In the genomic region with DNA sequence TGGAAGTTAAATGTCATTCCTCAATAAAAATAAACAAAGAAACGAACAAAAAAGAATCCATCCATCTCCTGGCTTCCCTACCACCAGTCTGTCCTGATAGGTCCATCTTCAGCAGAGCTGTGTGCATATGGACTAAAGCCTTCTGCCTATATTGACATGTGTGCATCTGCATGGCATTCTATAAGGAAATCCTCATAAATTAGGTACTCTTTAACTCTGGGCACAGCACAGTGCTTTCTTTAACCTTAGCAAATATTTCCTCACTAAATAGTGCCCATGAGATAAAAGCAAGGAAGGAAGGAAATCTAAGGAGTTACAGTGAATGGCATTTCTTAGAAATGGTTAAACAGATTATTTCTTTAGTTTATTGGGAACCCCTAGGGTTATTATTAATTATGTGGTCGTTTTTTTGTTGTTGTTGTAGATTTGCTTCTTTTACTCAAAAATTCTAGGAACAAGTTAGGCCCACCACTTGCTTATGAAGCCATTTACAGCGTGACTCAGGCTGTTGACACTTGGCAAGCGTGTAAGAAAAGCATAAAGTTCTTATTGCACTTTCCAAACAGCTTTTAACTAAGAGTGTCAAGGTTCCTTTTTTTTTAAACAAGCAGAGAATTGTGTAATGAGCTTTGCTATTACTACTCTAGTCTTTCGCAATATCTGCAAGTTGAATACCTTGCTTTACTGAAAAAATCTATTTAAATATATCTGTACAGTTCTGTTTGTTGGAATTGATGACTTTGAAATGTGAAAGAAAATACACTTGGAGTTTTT, we compare ENCODE assay signal across 13 mouse cellular contexts. TPM values are rescaled to one million over a fixed set of nuclear protein-coding genes. Genes with fewer than 3 reads are reported as not detected.
DNase-seq lines count a peak whose midpoint lies in the region; ATAC-seq and TF ChIP-seq lines count a peak whose summit lies in the region.
"Had no signal": no experiment of that assay in that cellular context is flagged by ENCODE, and none has a peak within 500 bp of the region (broad histone marks: within the 10 kb centered on the region; RNA-seq: fewer than 3 reads in every experiment).

No protein-coding gene starts in this region.

- no peak for TF ChIP-seq POLR2A in liver, adult 2 months (IDR thresholded peaks at IDR 0.05; ENCODE audit: extremely low read depth, insufficient read depth, low read length)
- TF ChIP-seq POLR2A in myocyte (IDR thresholded peaks at IDR 0.05; ENCODE audit: insufficient read length, low read depth): no peak

- DNase-seq in liver, adult 2 months (ENCODE audit: extremely low read depth, low read depth, low spot score): peak; percentile 97
- DNase-seq in liver: no peak
- no peak for DNase-seq in left cerebral cortex, postnatal 25 days (ENCODE audit: low spot score in 2 of 2)
- DNase-seq: kidney, postnatal 4 days; spleen, adult 18-20 months; thymus, adult 2 months had no signal

- 16% methylated on average over 5 of the region's 5 CpGs for WGBS in liver, adult 2 months
- 18% methylated on average over 5 of the region's 5 CpGs for WGBS in intestine, postnatal 0 days

- intact Hi-C loops in left cerebral cortex, postnatal 25 days (cut with DNase I): no loop called here

- peak overlapping the region; percentile 67 for H3K27ac ChIP-seq in liver, adult 2 months (replicated peaks; ENCODE audit: insufficient read depth, low read depth, low read length)
- 0 out of 2 replicates have a peak overlapping the region, but pooled peaks have one; percentile 51 for H3K27ac ChIP-seq in brown adipose tissue, adult 24 weeks (replicated peaks; ENCODE audit: low read depth, low read length)
- H3K27ac ChIP-seq in intestine, postnatal 0 days (ENCODE audit: low read depth, low read length): no peak overlapping the region; the same call in 1 of the 2 replicates
- H3K27ac ChIP-seq: forebrain, embryonic 10.5 days had no signal

- H3K9me3 ChIP-seq in intestine, postnatal 0 days (ENCODE audit: control insufficient read depth): no peaks in the 10 kb centered on the region
- H3K9me3 ChIP-seq: forebrain, embryonic 10.5 days; megakaryocyte, embryonic 14.5 days had no signal

- no peak for TF ChIP-seq CTCF in liver, adult 2 months (IDR thresholded peaks at IDR 0.05; ENCODE audit: low read depth, low read length)
- TF ChIP-seq CTCF in intestine, postnatal 0 days (IDR thresholded peaks at IDR 0.05; ENCODE audit: low read depth): no peak

- no peak overlapping the region for H3ac ChIP-seq in myocyte (ENCODE audit: control insufficient read depth, insufficient read length)

- H3K27me3 ChIP-seq in liver, adult 2 months (ENCODE audit: control insufficient read depth, insufficient read depth, low read length): no peaks in the 10 kb centered on the region
- H3K27me3 ChIP-seq in intestine, postnatal 0 days (replicated peaks; ENCODE audit: control insufficient read depth, insufficient read depth, low read length): no peaks in the 10 kb centered on the region
- H3K27me3 ChIP-seq in myocyte (ENCODE audit: control insufficient read depth, insufficient read depth, insufficient read length): no peaks in the 10 kb centered on the region
- H3K27me3 ChIP-seq: megakaryocyte, embryonic 14.5 days had no signal

- H3K4me2 ChIP-seq in intestine, postnatal 0 days (replicated peaks; ENCODE audit: low read depth): no peak overlapping the region
- no peak overlapping the region for H3K4me2 ChIP-seq in myocyte (ENCODE audit: low read depth)

- no peak overlapping the region for H3K9ac ChIP-seq in liver, adult 2 months (ENCODE audit: low read depth, low read length)
- no peak overlapping the region for H3K9ac ChIP-seq in intestine, postnatal 0 days (ENCODE audit: low read depth, low read length)

- ATAC-seq in intestine, postnatal 0 days: peak; percentile 86
- no peak for ATAC-seq in erythroblast, adult 5-6 weeks (replicated peaks; ENCODE audit: low FRiP score, poor library complexity, severe bottlenecking)
- ATAC-seq: hindbrain, embryonic 16.5 days had no signal

- no peaks in the 10 kb centered on the region for H3K79me2 ChIP-seq in liver, adult 2 months (ENCODE audit: control insufficient read depth, insufficient read depth, low read length)
- no peaks in the 10 kb centered on the region for H3K79me2 ChIP-seq in myocyte (ENCODE audit: control insufficient read depth, insufficient read depth)

- no peak overlapping the region for H3K4me3 ChIP-seq in liver, adult 2 months (ENCODE audit: insufficient read depth, low read depth, low read length)
- H3K4me3 ChIP-seq in brown adipose tissue, adult 24 weeks (ENCODE audit: insufficient read depth, low read depth, low read length): no peak overlapping the region
- H3K4me3 ChIP-seq in intestine, postnatal 0 days (ENCODE audit: low read depth, low read length): no peak overlapping the region
- no peak overlapping the region for H3K4me3 ChIP-seq in myocyte
- H3K4me3 ChIP-seq: forebrain, embryonic 10.5 days; megakaryocyte, embryonic 14.5 days had no signal

- no peaks in the 10 kb centered on the region for H3K36me3 ChIP-seq in liver, adult 2 months (ENCODE audit: control insufficient read depth, insufficient read depth, low read length)
- H3K36me3 ChIP-seq in intestine, postnatal 0 days (ENCODE audit: control insufficient read depth, insufficient read depth): no peaks in the 10 kb centered on the region
- no peaks in the 10 kb centered on the region for H3K36me3 ChIP-seq in myocyte (ENCODE audit: control insufficient read depth, insufficient read depth)
- H3K36me3 ChIP-seq: forebrain, embryonic 10.5 days had no signal

- H3K4me1 ChIP-seq in liver, adult 2 months (ENCODE audit: control insufficient read depth, insufficient read depth, low read length): peaks cover 21% of the 10 kb centered on the region
- no peaks in the 10 kb centered on the region for H3K4me1 ChIP-seq in brown adipose tissue, adult 24 weeks (ENCODE audit: control insufficient read depth, insufficient read depth, insufficient read length, low read length)
- H3K4me1 ChIP-seq in intestine, postnatal 0 days (replicated peaks; ENCODE audit: control insufficient read depth, insufficient read depth, low read length): 0 out of 2 replicates have a peak, but pooled peaks cover 4% of the 10 kb centered on the region
- H3K4me1 ChIP-seq: forebrain, embryonic 10.5 days had no signal

TF ChIP-seq in myocyte, 11 proteins besides CTCF, POLR2A, EP300 and RAD21:
- peak; percentile 54; the same call in 1 of the 2 replicates for TF ChIP-seq CEBPB (IDR thresholded peaks at IDR 0.05; ENCODE audit: insufficient read depth, poor library complexity, severe bottlenecking)
- no peak for TF ChIP-seq TCF12 (IDR thresholded peaks at IDR 0.05; ENCODE audit: insufficient read depth, poor library complexity, severe bottlenecking)

RNA-seq across cellular contexts. Expression of gene Ugp2, which starts 31.7 kb away (rescaled TPM):
- total RNA-seq in liver, adult 2 months (2014; rRNA removed): 275 and 425 TPM in 2 replicates
- 26.4 and 26.8 TPM in 2 replicates for polyA plus RNA-seq in liver, adult 2 months (2012; rRNA removed)
- polyA plus RNA-seq in brown adipose tissue, adult 24 weeks (2012; ENCODE audit: insufficient read depth, insufficient read length, missing spikeins): 304 and 400 TPM in 2 replicates
- 152 and 156 TPM in 2 replicates for polyA plus RNA-seq in intestine, postnatal 0 days (2015; fragmentation: Nextera tagmentation; extraction: Ambion mirVana)
- polyA plus RNA-seq in myocyte (2012; fragmentation: generic; extraction: Trizol): 29.9 TPM
- 25.7 and 51.9 TPM in 2 replicates for total RNA-seq in erythroblast, adult 5-6 weeks (2015; ENCODE audit: low replicate concordance)
- 16.0 and 27.5 TPM in 2 replicates for total RNA-seq in erythroblast, adult 5-6 weeks (2017; ENCODE audit: low replicate concordance)
- 10 to 100 TPM; 76.5 to 77.6 TPM for total RNA-seq in left cerebral cortex, postnatal 25 days (2021)
